Mouse (Mus musculus): ENCODE measurements around the gene Cct6b. TPM values are rescaled to one million over a fixed set of nuclear protein-coding genes. Genes with fewer than 3 reads are reported as not detected.
A peak's percentile ranks its signal among the peaks of the same experiment; 100 is the strongest.

The Cct6b gene
- polyA plus RNA-seq, 1 experiment from 2014 or later = 0.46 TPM

DNA sequence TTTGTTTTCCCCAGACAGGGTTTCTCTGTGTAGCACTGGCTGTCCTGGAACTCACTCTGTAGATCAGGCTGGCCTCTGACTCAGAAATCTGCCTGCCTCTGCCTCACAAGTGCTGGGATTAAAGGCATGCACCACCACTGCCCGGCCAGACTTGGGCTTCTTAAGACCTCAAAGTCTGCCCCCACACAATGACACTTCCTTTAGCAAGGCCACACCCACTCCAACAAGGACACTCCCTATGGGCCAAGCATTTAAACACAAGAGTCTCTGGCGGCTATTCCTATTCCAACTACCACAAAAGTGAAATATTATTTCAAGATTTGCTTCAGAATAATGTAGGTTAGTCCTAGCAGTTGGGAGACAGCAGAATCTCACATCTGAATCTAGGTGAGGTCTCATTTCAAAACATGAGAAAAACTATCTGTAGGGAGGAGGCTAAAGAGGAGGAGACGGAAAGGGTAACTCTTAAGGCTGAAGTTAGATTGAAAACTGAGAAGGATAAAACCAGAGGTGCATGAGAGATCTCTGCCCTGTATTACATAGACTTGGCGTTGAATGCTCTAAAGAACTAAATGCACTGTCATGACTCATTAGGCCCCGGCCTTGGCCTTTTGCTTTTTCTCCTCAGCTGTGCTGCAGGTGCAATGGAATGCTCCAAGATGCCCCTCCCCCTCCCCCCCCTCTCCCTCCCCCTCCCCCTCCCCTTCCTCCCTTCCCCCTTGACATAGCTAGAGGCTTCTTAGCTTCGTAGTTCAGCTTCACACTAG, 11.6 kb downstream of the Cct6b start:
- Histone ChIP-seq H3K9ac (ENCODE audit: low read depth, low read length) (no peak overlapping the region), H3K4me3 (replicated peaks; ENCODE audit: low read depth, low read length) (no peak overlapping the region), H3K4me1 (replicated peaks; ENCODE audit: insufficient read depth, low read length) (no peaks in the 10 kb centered on the region), H3K4me2 (ENCODE audit: low read length) (no peak overlapping the region), H3K9me3 (replicated peaks; ENCODE audit: low read length) (no peaks in the 10 kb centered on the region), H3K27ac (no peak overlapping the region), H3K36me3 (ENCODE audit: insufficient read depth, low read length) (no peaks in the 10 kb centered on the region), H3K27me3 (ENCODE audit: insufficient read depth, low read length) (no peaks in the 10 kb centered on the region)
- DNase-seq (ENCODE audit: low spot score) (peak; percentile 37), ATAC-seq (replicated peaks; ENCODE audit: low FRiP score, low read depth) (no peak)
- WGBS = 47% methylated on average over 6 of the region's 6 CpGs
- no peak for TF ChIP-seq CTCF (IDR thresholded peaks at IDR 0.05; ENCODE audit: low read depth)

DNA sequence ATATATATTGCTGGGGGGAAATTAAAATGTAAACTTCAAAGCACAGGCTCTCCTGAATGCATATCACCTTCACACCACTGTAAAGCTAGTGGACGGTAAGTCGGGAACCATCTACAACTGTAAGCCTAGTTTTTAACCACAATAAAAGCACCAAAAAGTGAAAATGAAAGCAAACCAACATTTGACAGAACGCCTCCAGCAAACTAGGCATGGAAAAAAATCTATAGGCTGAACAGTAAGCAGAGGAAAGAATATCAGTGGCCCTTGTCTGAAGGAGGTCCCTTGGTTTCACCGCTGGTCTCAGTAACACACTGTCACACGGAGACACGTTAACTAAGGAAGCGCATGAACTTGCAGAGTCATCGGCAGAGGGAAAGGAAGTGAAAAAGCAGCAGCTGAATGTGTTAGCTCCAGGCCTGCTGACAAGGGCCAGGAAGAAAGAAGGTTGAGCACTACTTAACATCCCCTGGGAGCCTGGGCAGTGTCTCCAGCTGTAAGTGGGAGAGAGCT, 17.2 kb downstream of the Cct6b start:
- Histone ChIP-seq H3K4me2 (ENCODE audit: low read length) (no peak overlapping the region), H3K4me1 (replicated peaks; ENCODE audit: insufficient read depth, low read length) (no peaks in the 10 kb centered on the region), H3K4me3 (replicated peaks; ENCODE audit: low read depth, low read length) (no peak overlapping the region), H3K36me3 (ENCODE audit: insufficient read depth, low read length) (no peaks in the 10 kb centered on the region), H3K27me3 (ENCODE audit: insufficient read depth, low read length) (no peaks in the 10 kb centered on the region), H3K27ac (no peak overlapping the region), H3K9me3 (replicated peaks; ENCODE audit: low read length) (no peaks in the 10 kb centered on the region), H3K9ac (ENCODE audit: low read depth, low read length) (no peak overlapping the region)
- ATAC-seq (replicated peaks; ENCODE audit: low FRiP score, low read depth) = no peak
- peak; percentile 1 for DNase-seq (ENCODE audit: low spot score)
- 77% methylated on average over 8 of the region's 8 CpGs for WGBS
- no peak for TF ChIP-seq CTCF (IDR thresholded peaks at IDR 0.05; ENCODE audit: low read depth)

DNA sequence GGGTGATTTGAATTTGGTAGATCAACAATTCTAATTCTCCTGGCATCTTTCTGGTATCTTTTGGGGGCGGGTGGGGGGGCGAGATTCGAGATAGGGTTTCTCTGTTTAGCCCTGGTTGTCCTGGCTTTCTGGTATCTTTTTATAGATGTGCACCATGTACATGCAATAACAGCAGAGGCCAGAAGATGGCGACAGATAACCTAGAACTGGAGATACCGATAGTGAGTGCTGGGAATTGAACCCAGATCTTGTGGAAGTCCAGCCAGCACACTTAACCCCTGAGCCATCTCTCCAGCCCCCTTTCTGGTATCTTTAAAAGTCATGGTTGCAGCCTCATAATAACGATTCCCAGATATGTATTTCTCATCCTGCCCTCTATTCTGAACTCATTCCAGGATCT, 18.0 kb downstream of the Cct6b start:
- Histone ChIP-seq H3K9me3 (replicated peaks; ENCODE audit: low read length) (no peaks in the 10 kb centered on the region), H3K4me3 (replicated peaks; ENCODE audit: low read depth, low read length) (no peak overlapping the region), H3K27me3 (ENCODE audit: insufficient read depth, low read length) (no peaks in the 10 kb centered on the region), H3K27ac (no peak overlapping the region), H3K36me3 (ENCODE audit: insufficient read depth, low read length) (no peaks in the 10 kb centered on the region), H3K9ac (ENCODE audit: low read depth, low read length) (no peak overlapping the region), H3K4me1 (replicated peaks; ENCODE audit: insufficient read depth, low read length) (no peaks in the 10 kb centered on the region), H3K4me2 (ENCODE audit: low read length) (no peak overlapping the region)
- ATAC-seq (replicated peaks; ENCODE audit: low FRiP score, low read depth) (no peak), DNase-seq (ENCODE audit: low spot score) (peak; percentile 10)
- TF ChIP-seq CTCF (IDR thresholded peaks at IDR 0.05; ENCODE audit: low read depth) = peak; percentile 73
- WGBS = 42% methylated on average over 6 of the region's 6 CpGs

DNA sequence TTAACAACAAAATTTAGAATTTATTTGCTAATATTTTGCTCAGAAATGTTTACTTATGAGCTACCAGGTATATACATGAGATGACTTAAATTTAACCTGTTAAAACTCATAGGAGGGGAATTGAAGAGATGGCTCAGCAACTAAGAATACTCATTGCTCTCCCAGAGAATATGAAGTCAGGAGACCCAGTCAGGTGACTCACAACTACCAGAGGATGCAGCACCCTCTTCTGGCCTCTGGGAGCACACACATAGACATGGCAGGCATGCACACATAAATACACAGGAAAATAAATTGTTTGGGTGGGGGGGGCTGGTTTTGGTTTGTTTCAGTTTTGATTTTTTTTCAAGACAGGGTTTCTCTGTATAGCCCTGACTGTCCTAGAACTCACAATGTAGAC, 25.1 kb downstream of the Cct6b start:
- ATAC-seq (replicated peaks; ENCODE audit: low FRiP score, low read depth) (no peak), DNase-seq (ENCODE audit: low spot score) (no peak)
- no peak overlapping the region for H3K27ac ChIP-seq
- no peaks in the 10 kb centered on the region for H3K36me3 ChIP-seq (ENCODE audit: insufficient read depth, low read length)
- no peaks in the 10 kb centered on the region for H3K9me3 ChIP-seq (replicated peaks; ENCODE audit: low read length)
- no peak overlapping the region for H3K9ac ChIP-seq (ENCODE audit: low read depth, low read length)
- H3K4me2 ChIP-seq (ENCODE audit: low read length) = no peak overlapping the region
- peak; percentile 9; the same call in 1 of the 2 replicates for TF ChIP-seq CTCF (IDR thresholded peaks at IDR 0.05; ENCODE audit: low read depth)
- no peak overlapping the region for H3K4me3 ChIP-seq (replicated peaks; ENCODE audit: low read depth, low read length)
- no peaks in the 10 kb centered on the region for H3K27me3 ChIP-seq (ENCODE audit: insufficient read depth, low read length)
- no peaks in the 10 kb centered on the region for H3K4me1 ChIP-seq (replicated peaks; ENCODE audit: insufficient read depth, low read length)

DNA sequence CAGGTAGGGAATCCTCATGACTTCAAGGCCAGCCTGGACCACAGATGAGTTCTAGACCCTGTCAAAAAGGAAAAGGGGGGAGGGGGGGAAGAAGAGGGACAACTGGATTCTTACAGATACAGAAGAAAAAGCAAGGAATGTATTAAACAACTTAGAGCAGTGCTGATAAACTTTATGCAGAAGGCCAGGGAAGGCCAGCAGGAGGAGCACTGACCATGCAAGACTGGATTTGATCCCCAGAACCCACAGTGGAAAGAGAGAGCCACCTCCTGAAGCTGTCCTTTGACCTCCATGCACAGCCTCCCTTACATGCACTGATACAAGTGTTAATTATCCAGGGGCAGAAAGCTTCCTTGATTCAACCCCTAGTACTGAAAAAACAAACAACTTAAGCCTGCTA, 29.9 kb downstream of the Cct6b start:
- H3K9ac ChIP-seq (ENCODE audit: low read depth, low read length) = no peak overlapping the region
- TF ChIP-seq CTCF (IDR thresholded peaks at IDR 0.05; ENCODE audit: low read depth) = peak; percentile 59
- no peak overlapping the region for H3K4me2 ChIP-seq (ENCODE audit: low read length)
- H3K9me3 ChIP-seq (replicated peaks; ENCODE audit: low read length) = no peaks in the 10 kb centered on the region
- no peaks in the 10 kb centered on the region for H3K4me1 ChIP-seq (replicated peaks; ENCODE audit: insufficient read depth, low read length)
- ATAC-seq (replicated peaks; ENCODE audit: low FRiP score, low read depth) (no peak), DNase-seq (ENCODE audit: low spot score) (peak; percentile 8)
- no peaks in the 10 kb centered on the region for H3K36me3 ChIP-seq (ENCODE audit: insufficient read depth, low read length)
- no peak overlapping the region for H3K27ac ChIP-seq
- no peak overlapping the region for H3K4me3 ChIP-seq (replicated peaks; ENCODE audit: low read depth, low read length)
- no peaks in the 10 kb centered on the region for H3K27me3 ChIP-seq (ENCODE audit: insufficient read depth, low read length)

DNA sequence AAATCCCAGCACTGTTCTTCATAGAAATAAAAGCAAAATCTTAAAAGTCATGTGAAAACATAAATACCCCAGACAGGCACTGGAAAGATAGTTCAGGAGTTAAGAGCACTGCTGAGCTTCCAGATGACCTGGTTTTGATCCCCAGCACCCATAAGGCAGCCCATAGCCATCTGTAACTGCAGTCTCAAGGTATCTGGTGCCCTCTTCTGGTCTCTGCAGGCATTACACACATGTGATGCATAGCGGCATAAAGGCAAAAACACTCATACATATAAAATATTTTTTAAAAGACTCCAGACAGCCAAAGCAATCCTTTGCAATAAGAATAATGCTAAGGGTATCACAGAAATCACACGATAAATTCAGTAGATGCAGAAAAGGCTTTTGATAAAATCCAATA, 37.3 kb downstream of the Cct6b start:
- 89% methylated on average over 2 of the region's 2 CpGs for WGBS
- no peak for DNase-seq (ENCODE audit: low spot score)
- H3K9me3 ChIP-seq (replicated peaks; ENCODE audit: low read length) = no peaks in the 10 kb centered on the region
- H3K4me3 ChIP-seq (replicated peaks; ENCODE audit: low read depth, low read length) = no peak overlapping the region
- H3K9ac ChIP-seq (ENCODE audit: low read depth, low read length) = no peak overlapping the region
- H3K27me3 ChIP-seq (ENCODE audit: insufficient read depth, low read length) = no peaks in the 10 kb centered on the region
- no peak overlapping the region for H3K27ac ChIP-seq
- H3K36me3 ChIP-seq (ENCODE audit: insufficient read depth, low read length) = no peaks in the 10 kb centered on the region
- no peaks in the 10 kb centered on the region for H3K4me1 ChIP-seq (replicated peaks; ENCODE audit: insufficient read depth, low read length)
- TF ChIP-seq CTCF (IDR thresholded peaks at IDR 0.05; ENCODE audit: low read depth) = peak; percentile 29; the same call in 1 of the 2 replicates
- no peak overlapping the region for H3K4me2 ChIP-seq (ENCODE audit: low read length)
- no peak for ATAC-seq (replicated peaks; ENCODE audit: low FRiP score, low read depth)
